Mouse (Mus musculus): ENCODE data around the gene Cpeb1.

GRCm38 (mm10) chr7:81492628-81493027, 37.4 kb upstream of the Cpeb1 start:
- TF ChIP-seq ZC3H11A (IDR thresholded peaks at IDR 0.05; ENCODE audit: borderline replicate concordance, low read depth, low read length) (no peak), MAFK (IDR thresholded peaks at IDR 0.05; ENCODE audit: insufficient read depth, low read depth, low read length) (no peak), ZNF384 (IDR thresholded peaks at IDR 0.05; ENCODE audit: low read depth, low read length) (no peak), CHD2 (IDR thresholded peaks at IDR 0.05; ENCODE audit: low read depth, low read length) (no peak), HCFC1 (IDR thresholded peaks at IDR 0.05; ENCODE audit: borderline replicate concordance, insufficient read depth, low read length) (no peak)
